Mouse (Mus musculus) erythroblast, embryonic 14.5 days (primary cell): ENCODE data around the gene Cbs.

Experiments
- GATA1 ChIP-seq: IDR thresholded peaks from 2 replicates; pipeline ENCODE4 v1.6.1; 2012; ENCODE audit warnings: low read length, inconsistent platforms, mixed read lengths
- TAL1 ChIP-seq: IDR thresholded peaks from 3 replicates; pipeline ENCODE4 v1.6.1; 2012; ENCODE audit warnings: low read length, inconsistent platforms, mixed read lengths

- TF ChIP-seq GATA1 = no peak
- TF ChIP-seq TAL1 = no peak
Observed at GRCm38 (mm10) chr17:31609895-31610294, 27.1 kb downstream of the Cbs start.
